Mouse (Mus musculus) neural tube, embryonic 15.5 days (tissue): Measurements from ENCODE around the gene Btd. TPM values are rescaled to one million over a fixed set of nuclear protein-coding genes. Genes with fewer than 3 reads are reported as not detected.
A peak's percentile ranks its signal among the peaks of the same experiment; 100 is the strongest.

ENCODE experiments used
- ATAC-seq: fragments of 200-750 bp; cut with Nextera tagmentation; 2 replicates; pipeline ENCODE4 v1.8.0; 2017; ENCODE audit warnings: mild to moderate bottlenecking, moderate TSS enrichment, moderate library complexity; ENCODE audit not compliant: low FRiP score
- H3K27ac ChIP-seq: fragments of 300-500 bp; sonication (generic); replicated peaks from 2 replicates; pipeline ENCODE4 v1.5.1; 2015; ENCODE audit warnings: mild to moderate bottlenecking, inconsistent platforms
- H3K27me3 ChIP-seq: fragments of 300-500 bp; sonication (generic); replicated peaks from 2 replicates; pipeline ENCODE4 v1.6.1; 2015; ENCODE audit warnings: inconsistent platforms
- H3K36me3 ChIP-seq: fragments of 300-500 bp; sonication (generic); 2 replicates; pipeline ENCODE4 v1.6.1; 2015; ENCODE audit warnings: inconsistent platforms
- H3K4me1 ChIP-seq: fragments of 300-500 bp; sonication (generic); 2 replicates; pipeline ENCODE4 v1.6.1; 2015; ENCODE audit warnings: inconsistent platforms
- H3K4me2 ChIP-seq: fragments of 300-500 bp; sonication (generic); 2 replicates; pipeline ENCODE4 v1.6.1; 2015; ENCODE audit warnings: inconsistent platforms, mild to moderate bottlenecking, moderate library complexity
- H3K4me3 ChIP-seq: fragments of 300-500 bp; sonication (generic); replicated peaks from 2 replicates; pipeline ENCODE4 v1.5.1; 2015; ENCODE audit warnings: mild to moderate bottlenecking, inconsistent platforms
- H3K9ac ChIP-seq: fragments of 300-500 bp; sonication (generic); replicated peaks from 2 replicates; pipeline ENCODE4 v1.6.1; 2015; ENCODE audit warnings: mild to moderate bottlenecking, inconsistent platforms
- H3K9me3 ChIP-seq: fragments of 300-500 bp; sonication (generic); replicated peaks from 2 replicates; pipeline ENCODE4 v1.6.1; 2016; ENCODE audit warnings: inconsistent platforms
- WGBS: fragments of 180-500 bp; shearing (Covaris S2); methylation state at CpG from one replicate; pipeline ENCODE4 v1.1.7; 2015; ENCODE audit warnings: mixed read lengths; 5-methylcytosine and 5-hydroxymethylcytosine counted together
- polyA plus RNA-seq: library from polyadenylated mRNA; unstranded; fragments of >200 nt; fragmentation: Nextera tagmentation; extraction: Ambion mirVana; gene quantifications from 2 replicates; pipeline ENCODE4 v1.2.1, GENCODE M21; 2015

Gene Btd
- polyA plus RNA-seq, 1 experiment from 2014 or later: 15.6 TPM

- H3K4me1 ChIP-seq: no peaks in the 10 kb centered on the region
- no peak overlapping the region for H3K4me2 ChIP-seq
- H3K36me3 ChIP-seq: no peaks in the 10 kb centered on the region
- H3K4me3 ChIP-seq: no peak overlapping the region
- no peak overlapping the region for H3K9ac ChIP-seq
- H3K27ac ChIP-seq: no peak overlapping the region
- H3K27me3 ChIP-seq: no peaks in the 10 kb centered on the region
- WGBS: over 99% methylated on average over 3 of the region's 3 CpGs
- H3K9me3 ChIP-seq: no peaks in the 10 kb centered on the region
- no peak for ATAC-seq
Measured at GRCm38 (mm10) chr14:31650347-31650746, 9.5 kb downstream of the Btd start.

DNA sequence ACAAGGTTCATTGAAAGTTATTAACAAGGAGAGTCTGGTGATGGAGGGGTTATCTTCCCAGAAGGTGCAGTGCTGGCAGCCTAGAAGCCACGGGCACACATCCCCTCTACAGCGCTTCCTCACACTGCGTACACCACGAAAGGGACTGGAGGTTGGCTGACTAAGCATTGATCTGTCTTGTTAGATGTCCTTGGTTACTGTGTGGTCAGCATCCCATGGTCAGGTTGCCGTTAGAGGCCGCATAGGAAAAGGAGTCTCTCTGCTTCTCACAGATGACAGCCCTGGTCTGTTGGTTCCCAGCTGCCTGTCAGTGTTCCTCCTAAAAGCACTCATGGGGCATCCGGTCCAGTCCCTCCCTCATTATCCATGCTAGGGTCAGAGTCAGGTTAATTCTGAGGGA lies 10.4 kb downstream of the Btd start:
- no peak for ATAC-seq
- Histone ChIP-seq H3K27me3 (no peaks in the 10 kb centered on the region), H3K27ac (no peak overlapping the region), H3K4me1 (no peaks in the 10 kb centered on the region), H3K4me2 (no peak overlapping the region), H3K36me3 (no peaks in the 10 kb centered on the region), H3K9me3 (no peaks in the 10 kb centered on the region), H3K4me3 (no peak overlapping the region), H3K9ac (no peak overlapping the region)
- 93% methylated on average over 7 of the region's 7 CpGs for WGBS

DNA sequence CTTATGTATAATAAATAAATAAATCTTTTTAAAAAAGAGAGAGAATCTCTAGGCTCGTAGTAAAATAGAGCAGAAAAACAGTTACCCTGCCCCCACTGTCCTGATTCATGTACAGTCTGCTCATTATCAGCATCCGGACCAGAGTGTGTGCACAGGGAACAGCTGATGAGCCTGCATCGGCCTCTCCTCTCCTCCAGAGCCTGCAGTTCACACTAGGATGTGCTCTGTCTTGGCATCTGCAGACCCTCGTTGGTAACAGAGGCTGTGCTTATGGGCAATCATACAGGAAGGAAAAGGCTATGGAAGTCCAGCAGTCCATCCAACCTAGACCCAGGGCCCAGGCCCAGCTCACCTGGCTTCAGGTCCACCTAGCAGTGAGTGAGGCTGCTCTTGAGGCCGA lies 11.3 kb downstream of the Btd start:
- H3K36me3 ChIP-seq: no peaks in the 10 kb centered on the region
- H3K27me3 ChIP-seq: no peaks in the 10 kb centered on the region
- WGBS: 75% methylated on average over 5 of the region's 5 CpGs
- H3K9me3 ChIP-seq: no peaks in the 10 kb centered on the region
- peaks cover 2% of the 10 kb centered on the region; the same call in 1 of the 2 replicates for H3K4me1 ChIP-seq
- no peak overlapping the region for H3K4me3 ChIP-seq
- ATAC-seq: no peak
- H3K27ac ChIP-seq: no peak overlapping the region
- H3K9ac ChIP-seq: no peak overlapping the region
- H3K4me2 ChIP-seq: no peak overlapping the region

GRCm38 (mm10) chr14:31652624-31653023 lies 11.8 kb downstream of the Btd start:
- Histone ChIP-seq H3K4me2 (no peak overlapping the region), H3K27ac (no peak overlapping the region), H3K9me3 (no peaks in the 10 kb centered on the region), H3K36me3 (no peaks in the 10 kb centered on the region), H3K4me1 (peaks cover 7% of the 10 kb centered on the region; the same call in 1 of the 2 replicates), H3K27me3 (no peaks in the 10 kb centered on the region), H3K9ac (no peak overlapping the region), H3K4me3 (no peak overlapping the region)
- ATAC-seq: no peak
- 90% methylated on average over 1 of the region's 1 CpGs for WGBS

DNA sequence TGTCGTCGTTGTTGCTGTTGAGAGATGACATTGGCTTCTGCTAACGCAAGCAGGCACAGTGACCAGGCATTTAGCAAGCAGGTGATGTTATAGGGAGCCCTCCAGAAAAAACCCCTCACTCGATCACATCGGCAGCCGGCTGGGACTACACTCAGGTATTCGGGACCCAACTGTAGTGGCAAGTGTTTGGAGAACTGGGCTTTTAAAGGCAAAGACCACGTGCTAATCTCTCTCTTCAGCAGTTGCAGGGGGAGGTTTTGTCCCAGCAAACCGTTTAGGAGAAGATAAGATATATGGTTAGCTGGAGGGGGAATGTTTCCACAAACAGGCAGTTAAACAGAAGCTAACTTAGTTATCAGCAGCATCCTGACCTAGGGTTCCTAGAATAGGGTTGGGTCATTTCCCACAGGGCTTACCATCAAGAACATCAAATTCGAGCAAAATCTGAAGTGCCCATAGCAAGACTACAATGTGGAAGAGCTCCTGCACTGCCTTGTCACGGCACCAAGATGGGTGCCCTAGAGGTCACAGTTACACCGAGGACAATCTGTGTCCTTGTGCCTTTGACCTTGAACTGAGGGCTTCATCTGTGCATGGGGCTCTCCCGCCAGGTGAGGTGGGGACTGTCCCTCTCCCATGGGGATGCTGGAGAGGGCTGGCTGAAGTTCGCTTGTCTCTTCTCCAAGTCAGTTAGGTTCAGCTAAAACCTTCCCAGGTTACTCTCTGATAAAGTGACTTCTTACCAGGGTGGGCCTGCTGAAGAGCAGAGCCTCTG lies 12.5 kb downstream of the Btd start:
- Histone ChIP-seq H3K27me3 (no peaks in the 10 kb centered on the region), H3K4me3 (no peak overlapping the region), H3K4me2 (no peak overlapping the region), H3K27ac (no peak overlapping the region), H3K9me3 (no peaks in the 10 kb centered on the region), H3K36me3 (no peaks in the 10 kb centered on the region), H3K4me1 (peaks cover 13% of the 10 kb centered on the region), H3K9ac (no peak overlapping the region)
- 84% methylated on average over 14 of the region's 14 CpGs for WGBS
- no peak for ATAC-seq

GRCm38 (mm10) chr14:31654816-31655215 lies 14.0 kb downstream of the Btd start:
- ATAC-seq: no peak
- Histone ChIP-seq H3K4me1 (peaks cover 28% of the 10 kb centered on the region), H3K4me3 (no peak overlapping the region), H3K27me3 (no peaks in the 10 kb centered on the region), H3K4me2 (no peak overlapping the region), H3K27ac (no peak overlapping the region), H3K9me3 (no peaks in the 10 kb centered on the region), H3K36me3 (no peaks in the 10 kb centered on the region), H3K9ac (no peak overlapping the region)
- WGBS: 93% methylated on average over 5 of the region's 5 CpGs

GRCm38 (mm10) chr14:31655406-31655805 lies 14.6 kb downstream of the Btd start:
- no peak overlapping the region for H3K4me3 ChIP-seq
- no peak overlapping the region for H3K4me2 ChIP-seq
- no peak overlapping the region for H3K27ac ChIP-seq
- H3K27me3 ChIP-seq: no peaks in the 10 kb centered on the region
- 88% methylated on average over 14 of the region's 14 CpGs for WGBS
- peaks cover 34% of the 10 kb centered on the region for H3K4me1 ChIP-seq
- H3K9me3 ChIP-seq: no peaks in the 10 kb centered on the region
- no peak for ATAC-seq
- no peaks in the 10 kb centered on the region for H3K36me3 ChIP-seq
- no peak overlapping the region for H3K9ac ChIP-seq

- Histone ChIP-seq H3K4me1 (peaks cover 44% of the 10 kb centered on the region), H3K36me3 (no peaks in the 10 kb centered on the region), H3K9ac (no peak overlapping the region), H3K27me3 (no peaks in the 10 kb centered on the region), H3K9me3 (no peaks in the 10 kb centered on the region), H3K4me3 (no peak overlapping the region), H3K27ac (no peak overlapping the region), H3K4me2 (no peak overlapping the region)
- ATAC-seq: no peak
- WGBS: 88% methylated on average over 7 of the region's 7 CpGs
Measured at GRCm38 (mm10) chr14:31656386-31656785, 15.6 kb downstream of the Btd start.

DNA sequence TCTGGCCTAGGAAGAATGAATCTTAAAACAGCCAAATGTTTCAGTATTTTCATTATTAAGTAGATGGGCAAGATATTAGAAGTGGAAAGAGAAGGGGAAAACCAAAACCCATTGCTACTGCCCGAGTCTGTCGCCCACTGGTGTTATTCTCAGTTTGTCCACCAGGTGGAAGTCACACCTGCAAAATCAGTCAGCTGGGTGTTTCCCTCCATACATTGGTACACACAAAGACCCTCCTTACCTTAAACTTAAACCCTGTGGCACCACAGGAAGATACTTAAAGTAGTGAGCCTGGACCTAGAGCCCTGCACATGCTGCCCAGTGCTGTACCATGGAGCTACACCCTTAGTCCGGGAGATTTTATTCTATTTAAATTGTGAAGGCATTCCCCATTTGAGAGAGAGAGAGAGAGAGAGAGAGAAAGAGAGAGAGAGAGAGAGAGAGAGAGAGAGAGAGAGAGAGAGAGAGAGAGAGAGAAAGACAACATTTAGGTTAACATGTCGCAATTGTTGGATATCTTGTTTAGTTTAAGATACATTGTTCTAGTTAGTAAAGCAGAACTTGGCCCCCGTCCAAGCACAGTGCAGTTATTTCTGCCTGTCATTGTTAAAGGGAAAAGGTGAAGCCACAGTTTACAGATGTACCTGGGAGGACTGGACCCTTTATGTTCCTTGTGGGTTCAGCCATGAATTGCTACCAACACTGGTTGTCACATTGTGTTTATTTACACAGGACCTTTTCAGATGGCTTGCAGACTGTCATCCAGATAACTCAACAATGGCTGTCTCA lies 16.2 kb downstream of the Btd start:
- ATAC-seq: no peak
- Histone ChIP-seq H3K9ac (no peak overlapping the region), H3K4me1 (peaks cover 46% of the 10 kb centered on the region), H3K36me3 (no peaks in the 10 kb centered on the region), H3K4me3 (no peak overlapping the region), H3K27ac (no peak overlapping the region), H3K9me3 (no peaks in the 10 kb centered on the region), H3K4me2 (no peak overlapping the region), H3K27me3 (no peaks in the 10 kb centered on the region)
- 39% methylated on average over 5 of the region's 5 CpGs for WGBS

- no peak overlapping the region for H3K9ac ChIP-seq
- H3K4me2 ChIP-seq: no peak overlapping the region
- peaks cover 58% of the 10 kb centered on the region for H3K4me1 ChIP-seq
- H3K36me3 ChIP-seq: no peaks in the 10 kb centered on the region
- peak overlapping the region; percentile 99; the same call in 1 of the 2 replicates for H3K27ac ChIP-seq
- H3K4me3 ChIP-seq: no peak overlapping the region
- 86% methylated on average over 8 of the region's 8 CpGs for WGBS
- no peaks in the 10 kb centered on the region for H3K27me3 ChIP-seq
- no peaks in the 10 kb centered on the region for H3K9me3 ChIP-seq
- no peak for ATAC-seq
Measured at GRCm38 (mm10) chr14:31658126-31658680, 17.4 kb downstream of the Btd start.

DNA sequence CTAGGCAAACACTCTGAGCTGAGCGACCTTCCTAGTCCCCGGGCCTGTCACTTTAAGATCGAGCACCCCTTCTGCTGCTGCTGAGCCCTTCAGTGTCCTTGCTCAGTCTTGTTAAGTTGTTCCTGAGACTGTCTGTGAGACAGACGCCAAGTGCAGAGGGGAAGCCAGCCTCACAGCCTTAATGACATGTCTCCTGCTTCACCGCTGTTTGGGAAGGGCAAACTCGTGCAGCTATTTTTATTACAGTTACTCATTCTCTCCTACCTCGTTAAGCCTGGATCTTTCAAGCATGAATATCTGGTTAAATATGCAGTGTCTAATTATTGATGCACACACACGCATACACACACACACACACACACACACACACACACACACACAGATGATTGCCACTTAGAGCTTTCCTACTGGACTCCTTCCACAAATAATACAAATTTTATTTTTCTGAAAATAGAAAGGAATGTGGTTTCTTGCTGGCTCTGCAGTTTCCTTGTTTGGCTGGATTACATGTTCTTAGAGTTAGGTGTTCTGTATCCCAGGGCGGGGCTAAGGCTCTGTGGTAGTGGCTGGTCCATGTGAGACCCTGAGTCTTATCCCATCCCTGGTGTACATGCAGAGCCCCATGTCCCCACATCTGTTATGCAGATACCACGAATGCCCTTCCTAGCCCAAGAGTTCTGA lies 18.8 kb downstream of the Btd start:
- no peaks in the 10 kb centered on the region for H3K9me3 ChIP-seq
- H3K36me3 ChIP-seq: no peaks in the 10 kb centered on the region
- no peaks in the 10 kb centered on the region for H3K27me3 ChIP-seq
- 31% methylated on average over 10 of the region's 10 CpGs for WGBS
- H3K4me2 ChIP-seq: no peak overlapping the region
- H3K4me3 ChIP-seq: no peak overlapping the region
- H3K27ac ChIP-seq: peak overlapping the region; percentile 99
- no peak for ATAC-seq
- peaks cover 72% of the 10 kb centered on the region for H3K4me1 ChIP-seq
- H3K9ac ChIP-seq: peak overlapping the region; percentile 10; the same call in 1 of the 2 replicates
